Comparison of ENCODE assay signal across 8 mouse cellular contexts in genomic region chr17:31254463-31254931, GRCm38 (mm10). TPM values are rescaled to one million over a fixed set of nuclear protein-coding genes. Genes with fewer than 3 reads are reported as not detected.
DNase-seq lines count a peak whose midpoint lies in the region; ATAC-seq and TF ChIP-seq lines count a peak whose summit lies in the region.

No protein-coding gene starts in this region.

- WGBS in hindbrain, postnatal 0 days = 13% methylated on average over 9 of the region's 9 CpGs

- peak; percentile 91 for ATAC-seq in hindbrain, postnatal 0 days

- no peaks in the 10 kb centered on the region for H3K9me3 ChIP-seq in hindbrain, postnatal 0 days (ENCODE audit: low read length)
- H3K9me3 ChIP-seq in megakaryocyte, embryonic 14.5 days = no peaks in the 10 kb centered on the region

- no peak overlapping the region for H3K4me3 ChIP-seq in hindbrain, postnatal 0 days (ENCODE audit: low read length)
- peak overlapping the region; percentile 30 for H3K4me3 ChIP-seq in megakaryocyte, embryonic 14.5 days (replicated peaks)

- peak overlapping the region; percentile 13; the same call in 1 of the 2 replicates for H3K4me2 ChIP-seq in hindbrain, postnatal 0 days (ENCODE audit: low read depth, low read length)

- H3K9ac ChIP-seq in hindbrain, postnatal 0 days (replicated peaks; ENCODE audit: low read length) = no peak overlapping the region

- H3K27me3 ChIP-seq in hindbrain, postnatal 0 days (ENCODE audit: insufficient read depth, low read length) = no peaks in the 10 kb centered on the region
- no peaks in the 10 kb centered on the region for H3K27me3 ChIP-seq in megakaryocyte, embryonic 14.5 days (replicated peaks)

- TF ChIP-seq CTCF in hindbrain, postnatal 0 days (IDR thresholded peaks at IDR 0.05; ENCODE audit: low read depth) = peak; percentile 87

- no peaks in the 10 kb centered on the region for H3K36me3 ChIP-seq in hindbrain, postnatal 0 days (ENCODE audit: insufficient read depth, low read length)
- peaks cover 3% of the 10 kb centered on the region for H3K36me3 ChIP-seq in megakaryocyte, embryonic 14.5 days (replicated peaks; ENCODE audit: low read length)

- H3K27ac ChIP-seq in hindbrain, postnatal 0 days = no peak overlapping the region

- no peaks in the 10 kb centered on the region for H3K4me1 ChIP-seq in hindbrain, postnatal 0 days (ENCODE audit: insufficient read depth, low read length)
- peaks cover 43% of the 10 kb centered on the region for H3K4me1 ChIP-seq in megakaryocyte, embryonic 14.5 days

- peak; percentile 63 for DNase-seq in NIH3T3 (ENCODE audit: low read depth)
- DNase-seq in cerebellum, adult 9-10 months = peak; percentile 96
- peak; percentile 62 to 67 for DNase-seq in frontal cortex, postnatal 25 days (ENCODE audit: low spot score in 2 of 2)
- DNase-seq in hindbrain, postnatal 0 days (ENCODE audit: low spot score) = peak; percentile 88
- peak; percentile 80 to 85 for DNase-seq in left cerebral cortex, adult 18-20 months (ENCODE audit: low spot score in 2 of 2)
- DNase-seq in right cerebral cortex, adult 2 months (ENCODE audit: low spot score in 2 of 2) = peak; percentile 85 to 88
- DNase-seq in urinary bladder, postnatal 14 days (ENCODE audit: low spot score) = peak; percentile 86

RNA-seq across cellular contexts. Expression of gene Rsph1, which starts 22.7 kb away (rescaled TPM):
- 0.50 and 1.3 TPM in 2 replicates for total RNA-seq in hindbrain, postnatal 0 days (2014; rRNA removed)
- 8.9 TPM in 2 replicates for polyA plus RNA-seq in hindbrain, postnatal 0 days (2015; fragmentation: Nextera tagmentation; extraction: Ambion mirVana)
- total RNA-seq in left cerebral cortex, adult 18-20 months (2021) = 10 to 100 TPM; 15.4 to 16.8 TPM
- 0.12 TPM in 1 of 2 replicates, not detected in the other for polyA plus RNA-seq in megakaryocyte, embryonic 14.5 days (2012; ENCODE audit: insufficient read depth, low replicate concordance)

RNA-seq across cellular contexts. Expression of gene Slc37a1, which starts 32.1 kb away (rescaled TPM):
- total RNA-seq in hindbrain, postnatal 0 days (2014; rRNA removed) = 8.8 and 10.7 TPM in 2 replicates
- 5.7 and 6.8 TPM in 2 replicates for polyA plus RNA-seq in hindbrain, postnatal 0 days (2015; fragmentation: Nextera tagmentation; extraction: Ambion mirVana)
- 10 to 100 TPM; 10.2 to 10.7 TPM for total RNA-seq in left cerebral cortex, adult 18-20 months (2021)
- polyA plus RNA-seq in megakaryocyte, embryonic 14.5 days (2012; ENCODE audit: insufficient read depth, low replicate concordance) = 3.4 and 4.1 TPM in 2 replicates

RNA-seq across cellular contexts. Expression of gene Ubash3a, which starts 46.8 kb away (rescaled TPM):
- 0.21 TPM in 1 of 2 replicates, not detected in the other for total RNA-seq in hindbrain, postnatal 0 days (2014; rRNA removed)
- not detected in 2 replicates for polyA plus RNA-seq in hindbrain, postnatal 0 days (2015; fragmentation: Nextera tagmentation; extraction: Ambion mirVana)
- not detected for total RNA-seq in left cerebral cortex, adult 18-20 months (2021)
- polyA plus RNA-seq in megakaryocyte, embryonic 14.5 days (2012; ENCODE audit: insufficient read depth, low replicate concordance) = 45.2 and 56.2 TPM in 2 replicates

RNA-seq across cellular contexts. Expression of gene Tmprss3, which starts 55.7 kb away (rescaled TPM):
- 0.10 TPM in 1 of 2 replicates, not detected in the other for total RNA-seq in hindbrain, postnatal 0 days (2014; rRNA removed)
- polyA plus RNA-seq in hindbrain, postnatal 0 days (2015; fragmentation: Nextera tagmentation; extraction: Ambion mirVana) = 0.14 and 0.23 TPM in 2 replicates
- total RNA-seq in left cerebral cortex, adult 18-20 months (2021) = under 1 TPM in 1 of 2 experiments, not detected in 1; 0.12 TPM
- 0.10 TPM in 1 of 2 replicates, not detected in the other for polyA plus RNA-seq in megakaryocyte, embryonic 14.5 days (2012; ENCODE audit: insufficient read depth, low replicate concordance)
